Mouse (Mus musculus): ENCODE measurements around the gene Cdcp1.

GRCm38 (mm10) chr9:123165781-123166443 is 49.9 kb downstream of the Cdcp1 start:
- TF ChIP-seq GATA1 (IDR thresholded peaks at IDR 0.05; ENCODE audit: borderline replicate concordance, low read length) = no peak
- TF ChIP-seq CTCF (IDR thresholded peaks at IDR 0.05; ENCODE audit: low read depth, low read length) = no peak
- no peak for TF ChIP-seq TAL1 (conservative IDR thresholded peaks at IDR 0.05; ENCODE audit: low read depth, low read length)
- TF ChIP-seq POLR2AphosphoS5 (IDR thresholded peaks at IDR 0.05; ENCODE audit: insufficient replicate concordance, low read depth, low read length) = no peak

Measured in G1E (cell line).